Mouse (Mus musculus) heart, embryonic 12.5 days (tissue): ENCODE measurements around the gene Hist1h4h. TPM values are rescaled to one million over a fixed set of nuclear protein-coding genes. Genes with fewer than 3 reads are reported as not detected.

ENCODE experiments used
- ATAC-seq: fragments of 200-750 bp; cut with Nextera tagmentation; 2 replicates; pipeline ENCODE4 v1.8.0; 2017; ENCODE audit warnings: moderate TSS enrichment, moderate library complexity; ENCODE audit not compliant: insufficient number of reproducible peaks, low FRiP score
- H3K27ac ChIP-seq: fragments of 300-500 bp; sonication (generic); 2 replicates; pipeline ENCODE4 v1.5.1; 2016; ENCODE audit warnings: mild to moderate bottlenecking, moderate library complexity; ENCODE audit not compliant: poor library complexity, severe bottlenecking
- H3K27me3 ChIP-seq: fragments of 300-500 bp; sonication (generic); replicated peaks from 2 replicates; pipeline ENCODE4 v1.6.1; 2016; ENCODE audit warnings: mild to moderate bottlenecking, moderate library complexity
- H3K36me3 ChIP-seq: fragments of 300-500 bp; sonication (generic); 2 replicates; pipeline ENCODE4 v1.6.1; 2016; ENCODE audit warnings: mild to moderate bottlenecking, moderate library complexity
- H3K4me1 ChIP-seq: fragments of 300-500 bp; sonication (generic); replicated peaks from 2 replicates; pipeline ENCODE4 v1.6.1; 2016; ENCODE audit warnings: mild to moderate bottlenecking
- H3K4me2 ChIP-seq: fragments of 300-500 bp; sonication (generic); 2 replicates; pipeline ENCODE4 v1.6.1; 2016; ENCODE audit warnings: mild to moderate bottlenecking, moderate library complexity
- H3K4me3 ChIP-seq: fragments of 300-500 bp; sonication (generic); 2 replicates; pipeline ENCODE4 v1.5.1; 2016; ENCODE audit warnings: mild to moderate bottlenecking
- H3K9ac ChIP-seq: fragments of 300-500 bp; sonication (generic); 2 replicates; pipeline ENCODE4 v1.6.1; 2016; ENCODE audit warnings: mild to moderate bottlenecking, moderate library complexity
- H3K9me3 ChIP-seq: fragments of 300-500 bp; sonication (generic); replicated peaks from 2 replicates; pipeline ENCODE4 v1.6.1; 2016; ENCODE audit warnings: mild to moderate bottlenecking, moderate library complexity
- WGBS: fragments of 180-500 bp; shearing (Covaris S2); methylation state at CpG from one replicate; pipeline ENCODE4 v1.1.7; 2016; 5-methylcytosine and 5-hydroxymethylcytosine counted together
- polyA plus RNA-seq: library from polyadenylated mRNA; unstranded; fragments of >200 nt; fragmentation: Nextera tagmentation; extraction: Ambion mirVana; gene quantifications from 2 replicates; pipeline ENCODE4 v1.2.1, GENCODE M21; 2016

The Hist1h4h gene
- polyA plus RNA-seq, 1 experiment from 2014 or later: 4.4 TPM

GRCm38 (mm10) chr13:23499943-23500342 lies 30.9 kb upstream of the Hist1h4h start:
- H3K4me2 ChIP-seq: no peak overlapping the region
- no peak overlapping the region for H3K9ac ChIP-seq
- H3K4me1 ChIP-seq: peaks cover 9% of the 10 kb centered on the region
- no peaks in the 10 kb centered on the region for H3K36me3 ChIP-seq
- H3K27ac ChIP-seq: no peak overlapping the region
- no peaks in the 10 kb centered on the region for H3K27me3 ChIP-seq
- H3K4me3 ChIP-seq: no peak overlapping the region
- no peak for ATAC-seq
- 11% methylated on average over 7 of the region's 7 CpGs for WGBS
- H3K9me3 ChIP-seq: no peaks in the 10 kb centered on the region

DNA sequence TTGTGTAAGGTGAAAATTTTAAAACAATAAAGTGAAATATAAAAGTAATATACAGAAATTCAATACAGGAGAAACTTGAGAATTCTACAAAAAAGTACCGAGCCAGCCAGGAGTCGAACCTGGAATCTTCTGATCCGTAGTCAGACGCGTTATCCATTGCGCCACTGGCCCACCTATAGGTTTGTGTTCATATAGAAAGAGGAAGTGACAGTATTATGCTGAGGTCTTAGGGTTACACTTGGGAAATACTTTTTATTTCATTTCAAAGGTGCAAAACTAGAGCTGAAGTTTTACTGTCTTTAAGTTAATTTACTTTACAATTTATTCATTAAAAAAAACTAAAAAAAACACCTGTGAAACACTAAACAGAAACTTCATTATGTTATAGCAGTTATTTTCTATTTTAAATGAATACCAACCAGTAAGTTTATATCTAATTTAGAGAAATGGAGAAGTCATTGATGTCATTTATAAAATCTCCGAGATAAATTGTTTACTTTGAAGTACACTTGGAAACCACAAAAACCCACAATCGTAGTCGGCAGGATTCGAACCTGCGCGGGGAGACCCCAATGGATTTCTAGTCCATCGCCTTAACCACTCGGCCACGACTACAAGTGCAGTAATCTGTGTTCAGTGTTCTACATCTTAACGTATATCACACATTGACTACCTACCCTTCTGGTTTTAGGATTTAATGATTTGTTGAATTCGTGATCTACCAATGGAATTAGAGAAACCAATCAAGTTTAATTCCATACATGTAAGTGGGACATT lies 30.2 kb upstream of the Hist1h4h start:
- Histone ChIP-seq H3K9ac (no peak overlapping the region), H3K4me2 (peak overlapping the region; percentile 24; the same call in 1 of the 2 replicates), H3K27me3 (no peaks in the 10 kb centered on the region), H3K9me3 (no peaks in the 10 kb centered on the region), H3K4me3 (no peak overlapping the region), H3K4me1 (peaks cover 16% of the 10 kb centered on the region), H3K36me3 (no peaks in the 10 kb centered on the region), H3K27ac (no peak overlapping the region)
- ATAC-seq: peak; percentile 75
- WGBS: 3% methylated on average over 17 of the region's 17 CpGs

DNA sequence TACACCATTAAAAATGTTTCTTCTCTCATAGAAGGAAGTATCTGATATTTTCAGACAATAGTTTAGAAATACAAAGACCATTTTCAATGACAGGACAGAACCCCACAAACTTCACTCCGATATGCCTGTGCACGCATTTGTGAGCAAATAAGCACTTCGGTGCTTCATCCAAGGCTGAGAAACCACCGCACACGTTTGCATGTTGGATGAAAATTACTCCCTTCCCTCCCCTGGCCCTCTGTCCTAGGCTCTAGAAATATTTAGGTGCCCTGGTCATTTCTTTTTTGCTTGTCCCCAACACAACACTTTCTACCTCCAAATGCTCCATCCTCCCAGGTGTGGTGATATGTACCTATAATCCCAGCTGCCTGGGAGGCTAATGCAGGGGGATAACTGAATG lies 29.3 kb upstream of the Hist1h4h start:
- Histone ChIP-seq H3K36me3 (no peaks in the 10 kb centered on the region), H3K9ac (no peak overlapping the region), H3K4me3 (peak overlapping the region; percentile 17), H3K4me1 (peaks cover 21% of the 10 kb centered on the region), H3K27me3 (no peaks in the 10 kb centered on the region), H3K9me3 (no peaks in the 10 kb centered on the region), H3K4me2 (peak overlapping the region; percentile 48), H3K27ac (no peak overlapping the region)
- no peak for ATAC-seq
- WGBS: 15% methylated on average over 5 of the region's 5 CpGs

DNA sequence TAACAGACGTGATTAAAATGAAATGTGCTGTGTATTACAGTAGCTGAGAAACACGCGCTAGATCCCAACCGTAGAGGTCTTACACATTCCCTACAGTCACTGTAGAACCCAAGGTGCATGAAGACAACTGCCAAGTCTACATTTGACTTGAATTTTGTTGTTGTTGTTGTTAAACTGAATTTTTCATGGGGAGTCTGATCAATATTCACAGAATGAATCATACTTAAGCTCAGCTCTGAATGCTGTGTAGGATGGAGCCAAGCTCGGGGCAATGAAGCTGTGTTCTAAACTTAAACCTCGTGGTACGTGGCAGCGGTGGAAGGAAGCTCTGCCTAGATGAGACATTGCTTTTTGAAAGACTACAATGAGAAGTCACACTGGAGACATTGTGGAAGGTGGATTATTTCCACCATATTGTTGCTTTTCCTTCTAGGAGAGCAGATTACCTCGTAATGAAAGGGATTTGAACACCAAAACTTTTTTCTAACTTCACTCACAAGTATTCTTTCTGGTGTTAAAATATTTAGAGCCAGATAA lies 28.8 kb upstream of the Hist1h4h start:
- WGBS: 33% methylated on average over 9 of the region's 9 CpGs
- no peaks in the 10 kb centered on the region for H3K9me3 ChIP-seq
- H3K36me3 ChIP-seq: no peaks in the 10 kb centered on the region
- no peak for ATAC-seq
- H3K4me2 ChIP-seq: peak overlapping the region; percentile 48
- H3K4me3 ChIP-seq: peak overlapping the region; percentile 17; the same call in 1 of the 2 replicates
- no peaks in the 10 kb centered on the region for H3K27me3 ChIP-seq
- H3K9ac ChIP-seq: no peak overlapping the region
- H3K27ac ChIP-seq: no peak overlapping the region
- peaks cover 24% of the 10 kb centered on the region for H3K4me1 ChIP-seq

DNA sequence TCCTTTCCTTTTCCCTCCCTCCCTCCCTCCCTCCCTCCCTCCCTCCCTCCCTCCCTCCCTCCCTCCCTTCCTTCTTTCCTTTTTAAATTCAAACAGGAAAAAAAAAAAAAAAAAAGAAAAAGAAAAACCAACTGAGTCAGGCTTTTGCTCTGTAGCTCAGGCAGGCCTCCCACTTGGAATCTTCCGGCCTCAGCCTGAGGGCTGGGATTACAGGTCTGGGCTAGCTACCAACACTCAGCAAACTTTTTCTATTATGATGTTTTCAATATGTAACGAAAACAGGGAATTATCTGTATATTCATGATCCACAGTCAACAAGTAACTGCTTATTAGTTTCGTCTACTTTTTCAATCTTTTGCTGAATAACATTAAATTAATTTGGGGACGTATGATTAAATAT lies 27.9 kb upstream of the Hist1h4h start:
- no peak overlapping the region for H3K9ac ChIP-seq
- H3K27me3 ChIP-seq: no peaks in the 10 kb centered on the region
- WGBS: 48% methylated on average over 4 of the region's 4 CpGs
- H3K4me2 ChIP-seq: no peak overlapping the region
- H3K4me3 ChIP-seq: no peak overlapping the region
- H3K9me3 ChIP-seq: no peaks in the 10 kb centered on the region
- ATAC-seq: no peak
- no peak overlapping the region for H3K27ac ChIP-seq
- H3K4me1 ChIP-seq: peaks cover 28% of the 10 kb centered on the region
- H3K36me3 ChIP-seq: no peaks in the 10 kb centered on the region

GRCm38 (mm10) chr13:23503797-23504196 lies 27.1 kb upstream of the Hist1h4h start:
- Histone ChIP-seq H3K36me3 (no peaks in the 10 kb centered on the region), H3K4me2 (peak overlapping the region; percentile 29; the same call in 1 of the 2 replicates), H3K9me3 (no peaks in the 10 kb centered on the region), H3K27ac (no peak overlapping the region), H3K4me3 (no peak overlapping the region), H3K27me3 (no peaks in the 10 kb centered on the region), H3K9ac (no peak overlapping the region), H3K4me1 (peaks cover 28% of the 10 kb centered on the region)
- 1% methylated on average over 9 of the region's 9 CpGs for WGBS
- no peak for ATAC-seq

- no peak for ATAC-seq
- WGBS: 5% methylated on average over 14 of the region's 14 CpGs
- Histone ChIP-seq H3K4me3 (peak overlapping the region; percentile 50), H3K9ac (peak overlapping the region; percentile 71), H3K27ac (peak overlapping the region; percentile 51; the same call in 1 of the 2 replicates), H3K4me1 (peaks cover 37% of the 10 kb centered on the region), H3K9me3 (no peaks in the 10 kb centered on the region), H3K36me3 (no peaks in the 10 kb centered on the region), H3K4me2 (peak overlapping the region; percentile 79), H3K27me3 (no peaks in the 10 kb centered on the region)
Measured at GRCm38 (mm10) chr13:23505662-23506345, 25.0 kb upstream of the Hist1h4h start.

- Histone ChIP-seq H3K4me2 (peak overlapping the region; percentile 79), H3K36me3 (no peaks in the 10 kb centered on the region), H3K4me3 (peak overlapping the region; percentile 50), H3K4me1 (peaks cover 38% of the 10 kb centered on the region), H3K9ac (peak overlapping the region; percentile 71; the same call in 1 of the 2 replicates), H3K27ac (no peak overlapping the region), H3K27me3 (no peaks in the 10 kb centered on the region), H3K9me3 (no peaks in the 10 kb centered on the region)
- ATAC-seq: peak; percentile 58; the same call in 1 of the 2 replicates
- 5% methylated on average over 13 of the region's 13 CpGs for WGBS
Measured at GRCm38 (mm10) chr13:23506351-23506750, 24.5 kb upstream of the Hist1h4h start.

DNA sequence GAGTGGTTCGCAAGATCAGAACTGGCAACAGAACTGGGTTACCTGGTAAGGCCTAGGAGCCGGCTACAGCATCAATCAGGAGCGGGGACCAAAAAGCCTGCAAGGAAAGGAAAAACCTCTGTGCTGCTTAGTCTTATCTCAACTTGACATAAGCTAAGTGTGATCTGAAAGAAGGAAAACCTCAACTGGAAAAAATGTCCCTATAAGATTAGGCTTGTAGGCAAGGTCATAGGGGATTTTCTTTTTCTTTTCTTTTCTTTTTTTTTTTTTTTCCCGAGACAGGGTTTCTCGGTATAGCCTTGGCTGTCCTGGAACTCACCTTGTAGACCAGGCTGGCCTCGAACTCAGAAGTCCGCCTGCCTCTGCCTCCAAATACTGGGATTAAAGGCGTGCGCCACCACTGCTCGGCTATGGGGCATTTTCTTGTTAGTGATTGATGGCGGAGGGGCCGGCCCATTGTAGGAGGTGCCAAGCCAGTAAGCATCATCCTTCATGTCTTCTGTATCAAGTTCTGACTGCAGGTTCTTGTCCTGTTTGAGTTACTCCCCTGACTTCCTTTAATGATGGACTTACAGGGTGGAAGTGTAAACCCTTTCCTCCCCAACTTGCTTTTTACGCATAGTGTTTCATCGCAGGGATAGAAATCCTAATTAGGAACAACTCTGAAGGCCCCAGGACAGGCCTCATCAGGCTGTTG lies 23.9 kb upstream of the Hist1h4h start:
- 15% methylated on average over 14 of the region's 14 CpGs for WGBS
- Histone ChIP-seq H3K27ac (no peak overlapping the region), H3K4me1 (peaks cover 37% of the 10 kb centered on the region), H3K9ac (no peak overlapping the region), H3K27me3 (no peaks in the 10 kb centered on the region), H3K9me3 (no peaks in the 10 kb centered on the region), H3K4me2 (peak overlapping the region; percentile 79), H3K36me3 (no peaks in the 10 kb centered on the region), H3K4me3 (peak overlapping the region; percentile 50)
- ATAC-seq: no peak

DNA sequence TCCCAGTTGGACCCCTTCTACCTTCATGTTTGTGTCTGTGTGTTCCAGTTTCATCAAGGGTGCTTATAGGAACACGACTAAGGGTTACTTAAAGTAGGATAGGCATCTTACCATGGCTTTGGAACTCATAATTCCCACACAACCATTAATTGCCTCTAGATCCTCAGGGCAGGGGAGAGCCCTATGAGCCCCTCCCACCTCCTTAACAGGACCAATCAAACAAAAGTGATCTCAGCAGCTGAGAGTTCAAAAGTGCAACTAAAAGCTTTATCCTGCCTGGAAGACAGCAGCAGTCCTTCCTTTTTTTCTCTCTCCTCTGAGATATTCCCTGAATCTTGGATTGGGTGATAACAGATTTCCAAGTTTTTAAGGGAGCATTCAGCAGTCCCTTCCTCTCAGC lies 20.7 kb upstream of the Hist1h4h start:
- H3K9ac ChIP-seq: no peak overlapping the region
- no peak overlapping the region for H3K27ac ChIP-seq
- H3K27me3 ChIP-seq: no peaks in the 10 kb centered on the region
- H3K4me2 ChIP-seq: no peak overlapping the region
- no peak overlapping the region for H3K4me3 ChIP-seq
- H3K4me1 ChIP-seq: peaks cover 29% of the 10 kb centered on the region
- H3K9me3 ChIP-seq: no peaks in the 10 kb centered on the region
- H3K36me3 ChIP-seq: no peaks in the 10 kb centered on the region
- WGBS: 39% methylated on average over 1 of the region's 1 CpGs
- no peak for ATAC-seq

DNA sequence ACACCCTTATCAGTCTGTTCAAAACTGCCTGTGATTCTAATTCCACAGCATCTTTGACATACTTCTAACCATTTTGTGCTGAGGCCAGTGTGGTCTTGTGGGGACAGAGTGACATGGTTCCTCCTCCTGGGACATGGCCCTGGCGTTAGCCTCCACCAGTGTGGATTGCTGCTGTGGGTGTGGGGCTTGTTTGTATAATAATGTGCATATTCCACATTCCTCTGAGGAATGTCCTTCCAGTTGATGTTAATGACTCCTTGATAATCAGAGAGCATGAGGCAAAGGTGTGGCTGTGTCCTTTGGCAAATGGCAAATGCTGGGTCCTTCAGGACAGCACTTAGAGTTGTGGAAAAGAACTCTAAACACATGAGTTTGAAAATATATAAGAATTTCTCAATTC lies 17.3 kb upstream of the Hist1h4h start:
- Histone ChIP-seq H3K9me3 (no peaks in the 10 kb centered on the region), H3K27me3 (no peaks in the 10 kb centered on the region), H3K27ac (no peak overlapping the region), H3K36me3 (no peaks in the 10 kb centered on the region), H3K9ac (no peak overlapping the region), H3K4me2 (no peak overlapping the region), H3K4me3 (no peak overlapping the region), H3K4me1 (peaks cover 15% of the 10 kb centered on the region)
- WGBS: 95% methylated on average over 1 of the region's 1 CpGs
- no peak for ATAC-seq
